Mouse (Mus musculus) erythroid progenitor cell, adult 5-6 weeks (primary cell): ENCODE results near the gene Tubb2a. TPM values are rescaled to one million over a fixed set of nuclear protein-coding genes. Genes with fewer than 3 reads are reported as not detected.

Experiments used
- ATAC-seq: replicated peaks from 2 replicates; pipeline ENCODE4 v1.8.0; 2016; ENCODE audit warnings: moderate number of reproducible peaks, mild to moderate bottlenecking, moderate TSS enrichment, inconsistent platforms; ENCODE audit not compliant: poor library complexity, low FRiP score, severe bottlenecking
- total RNA-seq, 2 experiments: library from RNA; stranded (forward) in 1 of 2; stranded (reverse) in 1 of 2; fragments of 150-400 nt in 1 of 2; fragments of 186-747, 209-891 nt in 1 of 2; gene quantifications; 2 replicates each; pipeline versions ENCODE4 v1.2.3 to v1.2.4; 2015 to 2017; ENCODE audit warnings: low replicate concordance in 2 of 2

The Tubb2a gene
- total RNA-seq (2015; ENCODE audit: low replicate concordance) (27.7 and 29.6 TPM in 2 replicates), total RNA-seq (2017; ENCODE audit: low replicate concordance) (27.4 and 38.5 TPM in 2 replicates)

GRCm38 (mm10) chr13:34077492-34078271 is at the start of gene Tubb2a:
Gene Tubb2a (minus strand): TSS chr13:34078007.
- peak; percentile 89 for ATAC-seq

- no peak for ATAC-seq
Measured at GRCm38 (mm10) chr13:34125711-34126110, 47.9 kb upstream of the Tubb2a start.

DNA sequence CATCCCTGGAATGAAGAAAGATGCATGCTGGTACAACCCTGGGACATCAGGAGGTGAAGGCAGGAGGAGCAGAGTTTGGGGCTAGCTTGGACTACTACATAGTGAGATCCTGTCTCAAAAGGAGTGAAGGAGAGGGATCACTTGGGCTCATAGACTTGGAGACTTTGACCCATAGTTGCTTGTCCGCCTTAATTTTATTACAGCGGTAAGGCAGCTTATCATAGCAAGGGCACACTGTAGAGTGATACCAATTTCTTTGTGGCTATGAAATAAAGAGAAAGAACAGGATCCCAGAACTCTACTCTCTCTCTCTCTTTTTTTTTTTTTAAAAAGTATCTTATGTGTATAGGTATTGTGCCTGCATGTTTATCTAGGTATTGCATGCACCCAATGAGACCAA is 42.7 kb upstream of the Tubb2a start:
- no peak for ATAC-seq

DNA sequence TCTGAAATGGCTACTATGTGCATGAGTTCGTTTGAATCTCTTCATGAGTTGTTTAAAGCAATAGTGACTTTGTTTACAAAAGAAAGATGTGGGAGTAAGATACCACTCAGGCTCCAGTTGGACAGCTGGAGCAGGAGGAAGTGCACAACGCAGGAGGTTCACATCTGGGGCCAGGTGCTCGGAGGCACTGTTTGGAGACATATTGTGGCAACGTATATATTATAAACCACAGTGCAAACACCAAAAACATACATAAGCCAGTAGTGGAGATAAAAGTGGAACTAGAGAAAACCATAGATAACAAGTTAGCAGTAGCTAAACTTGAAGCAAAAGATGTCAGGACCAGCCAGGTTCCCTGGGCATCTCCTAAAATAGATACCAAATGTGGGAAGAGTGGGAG is 41.6 kb upstream of the Tubb2a start:
- no peak for ATAC-seq

DNA sequence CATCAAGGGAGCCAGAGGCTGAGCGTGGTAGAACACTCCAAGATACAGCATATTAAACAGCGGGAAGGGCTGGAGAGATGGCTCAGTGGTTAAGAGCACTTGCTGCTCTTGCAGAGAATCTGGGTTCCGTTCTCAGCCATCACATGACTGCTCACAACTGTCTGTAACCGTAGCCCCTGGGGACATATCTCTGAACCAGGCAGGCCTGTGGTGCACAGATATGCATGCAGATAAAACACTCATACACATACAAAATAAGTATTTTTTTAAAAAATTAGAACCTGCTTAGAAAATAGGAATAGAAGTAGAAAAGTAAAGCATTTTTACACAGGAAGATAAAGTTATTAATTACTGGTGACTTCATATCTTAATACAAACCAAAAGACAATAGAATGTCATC is 41.0 kb upstream of the Tubb2a start:
- no peak for ATAC-seq

DNA sequence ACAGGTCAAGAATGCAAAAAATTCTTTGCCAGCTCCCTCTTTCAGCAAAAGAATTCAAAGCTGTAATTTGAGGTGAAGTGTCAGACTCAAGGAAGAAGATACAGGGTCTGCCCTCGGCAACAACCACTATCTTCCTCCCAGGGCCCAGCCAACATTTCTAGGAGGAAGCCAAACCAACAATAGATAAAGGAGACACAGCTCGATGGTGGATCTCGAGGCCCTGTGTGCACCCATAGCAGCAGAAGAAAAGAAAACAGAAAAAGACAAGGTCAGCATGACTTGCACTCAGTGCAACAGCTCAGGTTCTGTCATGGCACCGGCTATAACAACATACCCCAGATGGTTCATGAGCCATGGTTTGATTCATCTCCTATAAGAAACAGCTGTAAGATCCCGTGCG is 38.7 kb upstream of the Tubb2a start:
- no peak for ATAC-seq

- ATAC-seq = no peak
Measured at GRCm38 (mm10) chr13:34114654-34115053, 36.8 kb upstream of the Tubb2a start.

DNA sequence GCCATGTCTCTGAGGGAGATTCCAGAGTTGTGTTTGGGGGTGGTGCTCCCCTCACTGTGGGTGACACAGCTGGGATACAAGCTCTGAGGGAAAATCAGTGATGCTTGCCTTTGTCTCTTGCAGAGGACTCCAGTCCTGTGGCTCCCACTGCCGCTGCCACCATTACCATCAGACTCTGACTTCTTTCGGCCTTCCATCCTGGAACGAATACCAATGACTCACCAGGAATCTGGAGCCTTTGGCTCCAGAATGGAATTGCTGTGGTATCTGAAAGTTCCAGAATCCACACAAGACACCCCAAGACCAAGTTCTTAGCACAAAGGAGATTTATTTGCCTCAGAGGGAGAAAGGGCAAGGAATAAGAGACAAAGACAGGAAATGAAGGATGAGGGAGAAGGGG is 35.3 kb upstream of the Tubb2a start:
- no peak for ATAC-seq

- ATAC-seq = no peak
Measured at GRCm38 (mm10) chr13:34112369-34113081, 34.7 kb upstream of the Tubb2a start.

DNA sequence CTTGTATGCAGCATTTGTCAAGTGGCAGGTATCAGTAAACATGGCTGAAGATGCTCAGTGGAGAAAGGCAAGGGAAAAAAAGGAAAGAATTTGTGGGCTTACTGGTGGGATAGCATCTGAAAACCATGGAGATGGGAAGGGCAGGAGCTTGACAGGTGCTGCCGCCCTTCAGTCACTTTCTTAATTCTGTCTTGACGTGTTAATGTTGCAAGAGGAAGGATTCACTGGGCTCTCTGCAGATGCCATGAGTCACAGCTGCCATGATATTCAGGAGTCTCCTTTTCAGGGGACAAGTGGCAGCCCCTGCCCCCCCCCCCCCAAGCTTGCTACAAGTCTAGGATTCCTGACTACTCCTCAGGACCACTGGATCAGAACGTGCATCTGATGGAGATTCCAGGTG is 34.1 kb upstream of the Tubb2a start:
- ATAC-seq = no peak

GRCm38 (mm10) chr13:34111019-34111418 is 33.2 kb upstream of the Tubb2a start:
- no peak for ATAC-seq

DNA sequence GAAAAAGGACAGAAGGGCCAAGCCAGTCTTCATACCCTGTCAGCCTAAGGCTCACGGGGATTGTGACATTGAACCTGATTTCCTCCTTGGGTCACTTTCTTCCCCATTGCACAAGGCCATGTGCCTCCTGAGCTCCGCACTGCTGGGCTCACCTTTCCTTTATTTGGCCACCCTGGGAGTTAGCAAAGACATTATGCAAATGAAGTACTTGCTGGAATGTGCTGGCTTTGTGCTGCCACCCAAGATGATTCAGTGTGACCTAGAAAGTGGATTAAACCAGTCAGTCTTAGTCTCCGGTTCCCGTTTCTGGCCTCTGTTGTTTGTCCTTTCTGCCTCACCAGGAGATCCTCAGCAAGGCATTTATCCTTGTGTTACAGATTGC is 31.9 kb upstream of the Tubb2a start:
- ATAC-seq = no peak

GRCm38 (mm10) chr13:34109035-34109676 is 31.3 kb upstream of the Tubb2a start:
- ATAC-seq = no peak

- no peak for ATAC-seq
Measured at GRCm38 (mm10) chr13:34106999-34107398, 29.2 kb upstream of the Tubb2a start.

DNA sequence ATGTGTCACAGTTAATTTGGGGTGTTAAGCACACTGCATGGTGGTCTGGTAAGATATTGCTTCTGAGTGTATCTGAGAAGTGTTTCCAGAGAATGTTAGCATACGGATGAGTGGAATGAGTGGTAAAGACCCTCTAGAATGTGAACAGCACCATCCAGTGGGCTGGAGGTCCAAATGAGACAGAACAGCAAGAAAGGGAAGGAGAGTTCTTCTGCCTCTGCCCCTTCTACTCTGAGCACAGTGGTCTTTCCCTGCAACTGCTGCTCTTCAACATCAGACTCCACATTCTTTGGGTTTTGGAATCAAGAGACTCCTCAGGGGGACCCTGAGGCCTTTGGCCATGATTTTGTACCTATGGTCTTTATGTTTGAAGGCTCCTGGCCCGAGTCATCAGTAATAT is 28.4 kb upstream of the Tubb2a start:
- ATAC-seq = no peak

DNA sequence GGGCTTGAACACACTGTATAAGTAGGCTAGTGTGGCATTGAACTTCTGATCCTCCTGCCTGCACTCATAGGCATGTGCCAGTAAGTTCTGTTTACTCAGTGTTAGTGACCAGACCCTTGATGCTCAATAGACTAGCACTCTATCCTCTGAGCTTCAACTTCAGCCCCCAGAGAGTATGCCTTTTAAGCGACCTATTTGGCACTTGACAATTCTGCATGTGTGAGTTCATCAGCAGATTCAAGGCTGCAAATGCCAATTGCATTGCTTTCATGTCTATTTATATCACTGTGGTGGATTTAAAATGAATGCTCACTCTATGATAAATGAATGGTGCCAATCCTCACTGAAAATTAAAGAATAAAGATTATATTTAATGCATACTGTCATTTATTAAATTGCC is 27.6 kb upstream of the Tubb2a start:
- no peak for ATAC-seq

GRCm38 (mm10) chr13:34101908-34102307 is 24.1 kb upstream of the Tubb2a start:
- ATAC-seq = no peak

DNA sequence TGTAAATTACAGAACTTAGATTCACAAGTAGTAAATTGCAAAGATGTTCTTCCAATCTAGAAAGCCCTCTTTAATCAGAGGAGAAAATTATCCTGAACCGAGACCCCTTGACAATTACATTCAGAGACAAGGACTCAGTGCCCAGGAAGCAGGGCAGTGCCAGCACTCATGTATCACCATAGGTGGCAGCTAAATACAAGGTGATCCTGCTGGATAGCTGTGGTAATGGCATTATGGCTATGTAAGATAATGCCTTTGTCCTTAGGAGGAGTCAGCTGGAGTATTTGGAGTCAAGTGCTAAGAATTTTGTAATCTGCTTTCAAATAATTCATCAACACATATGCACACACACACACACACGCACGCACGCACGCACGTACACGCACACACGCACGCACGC is 23.4 kb upstream of the Tubb2a start:
- ATAC-seq = peak; percentile 78

DNA sequence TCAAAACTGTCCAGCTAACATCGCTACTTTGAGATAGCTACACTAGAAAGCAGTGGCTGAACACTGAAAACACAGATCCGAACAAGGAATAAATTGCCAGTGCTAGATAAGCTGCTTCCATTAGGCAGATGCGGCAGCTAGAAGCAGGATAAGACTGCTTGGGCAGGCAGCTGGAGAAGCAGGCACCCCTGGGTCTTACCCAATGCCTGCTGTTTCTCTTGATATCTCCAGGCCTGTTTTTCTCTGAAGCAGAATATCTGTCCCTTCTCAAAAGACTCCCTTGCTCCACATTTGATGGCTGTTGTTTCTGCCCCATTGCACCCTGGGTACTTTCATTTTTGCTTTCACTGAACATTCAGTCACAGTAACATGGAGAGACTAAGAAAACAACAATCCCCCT is 22.9 kb upstream of the Tubb2a start:
- ATAC-seq = peak; percentile 86

- no peak for ATAC-seq
Measured at GRCm38 (mm10) chr13:34097086-34097485, 19.3 kb upstream of the Tubb2a start.

DNA sequence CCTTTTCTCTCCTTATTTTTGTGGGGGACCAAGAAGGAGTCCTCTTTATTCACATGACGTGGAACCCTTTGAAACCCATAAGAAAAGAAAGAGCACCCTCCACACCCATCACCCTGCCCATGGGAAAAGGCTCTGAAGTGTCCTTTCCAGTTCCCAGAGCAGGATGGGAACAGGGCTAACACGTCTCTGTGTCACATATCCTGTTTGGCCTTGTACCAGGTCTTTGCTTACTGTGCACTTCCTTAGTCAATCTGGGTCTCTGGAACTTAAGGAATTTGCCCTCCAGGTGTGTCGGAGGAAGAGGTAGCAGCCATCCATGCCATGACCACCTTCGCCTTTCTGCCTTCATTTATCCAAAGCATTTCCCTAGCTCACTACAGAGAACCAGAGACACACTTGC is 18.6 kb upstream of the Tubb2a start:
- ATAC-seq = no peak
